Mouse (Mus musculus) ES-Bruce4 (cell line): Measurements from ENCODE around the gene Btg3. TPM values are rescaled to one million over a fixed set of nuclear protein-coding genes. Genes with fewer than 3 reads are reported as not detected.

Experiments
- H3K27ac ChIP-seq: 2 replicates; pipeline ENCODE4 v1.5.1; 2012; ENCODE audit warnings: low read length, inconsistent platforms; ENCODE audit not compliant: insufficient read depth
- H3K27me3 ChIP-seq: 2 replicates; pipeline ENCODE4 v1.6.1; 2012; ENCODE audit warnings: mild to moderate bottlenecking, low read length, inconsistent platforms; ENCODE audit not compliant: control insufficient read depth, poor library complexity, insufficient read depth, severe bottlenecking
- H3K36me3 ChIP-seq: 2 replicates; pipeline ENCODE4 v1.6.1; 2012; ENCODE audit warnings: inconsistent platforms, mild to moderate bottlenecking, low read length, moderate library complexity; ENCODE audit not compliant: control insufficient read depth, poor library complexity, insufficient read depth, severe bottlenecking
- H3K4me1 ChIP-seq: one replicate; pipeline ENCODE4 v1.8.1; 2011; ENCODE audit warnings: low read length; ENCODE audit not compliant: control insufficient read depth, insufficient read depth
- H3K4me3 ChIP-seq: 2 replicates; pipeline ENCODE4 v1.5.1; 2011; ENCODE audit warnings: low read depth, mild to moderate bottlenecking, low read length
- H3K9ac ChIP-seq: 2 replicates; pipeline ENCODE4 v1.6.1; 2012; ENCODE audit warnings: low read depth, mild to moderate bottlenecking, inconsistent platforms; ENCODE audit not compliant: poor library complexity, severe bottlenecking
- H3K9me3 ChIP-seq: replicated peaks from 2 replicates; pipeline ENCODE4 v1.6.1; 2012; ENCODE audit warnings: mild to moderate bottlenecking, low read length, inconsistent platforms; ENCODE audit not compliant: control insufficient read depth, poor library complexity, insufficient read depth, severe bottlenecking
- CTCF ChIP-seq: IDR thresholded peaks from one replicate; pipeline ENCODE4 v1.8.1; 2011; ENCODE audit warnings: low read depth, low read length
- EP300 ChIP-seq: IDR thresholded peaks from 2 replicates; pipeline ENCODE4 v1.6.1; 2011; ENCODE audit warnings: low read depth, low read length; ENCODE audit not compliant: insufficient read depth
- POLR2A ChIP-seq: IDR thresholded peaks from one replicate; pipeline ENCODE4 v1.8.1; 2011; ENCODE audit warnings: low read length; ENCODE audit not compliant: insufficient read depth
- polyA plus RNA-seq: library from polyadenylated mRNA; stranded (reverse); fragments of >200 nt; gene quantifications from 2 replicates; pipeline ENCODE4 v1.2.4, GENCODE M21; 2011; ENCODE audit warnings: low read depth; ENCODE audit not compliant: missing spikeins, insufficient read depth, insufficient read length

Btg3 gene
- polyA plus RNA-seq, 1 experiment, result 53.3 TPM

DNA sequence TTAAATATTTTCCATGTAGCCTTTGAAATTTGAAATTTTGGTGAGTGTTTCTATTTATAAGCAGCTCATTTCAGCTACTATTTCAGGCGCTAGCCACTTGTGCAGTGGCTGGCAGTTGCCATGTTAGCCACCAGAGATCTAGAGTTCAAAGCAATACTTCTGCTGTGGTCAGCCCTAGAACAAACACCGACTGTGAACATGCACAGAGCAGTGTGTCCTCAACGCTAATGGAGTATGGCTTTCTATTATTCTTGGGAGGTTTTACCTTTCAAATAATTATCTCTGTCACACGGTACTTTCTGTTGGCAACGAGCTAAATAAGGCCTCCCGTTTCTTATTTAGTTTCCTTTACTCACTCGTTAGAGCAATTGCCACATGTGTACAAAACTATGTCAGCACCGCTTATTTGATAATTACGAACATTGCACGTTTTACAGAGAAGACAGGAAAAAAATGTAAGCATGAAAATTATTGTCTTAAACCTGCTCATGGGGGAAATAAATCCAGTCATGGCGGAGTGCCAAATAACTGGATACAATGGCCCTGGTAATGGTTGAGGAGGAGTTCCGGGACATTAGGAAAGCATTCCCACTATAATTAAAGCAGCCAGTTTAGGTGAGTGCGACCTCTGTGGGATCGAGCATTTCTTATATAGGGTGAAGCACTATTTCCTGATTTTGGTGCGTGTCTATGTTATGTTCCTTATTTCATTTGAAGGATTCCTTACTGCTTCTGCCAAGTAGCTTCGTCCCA lies 63.7 kb downstream of the Btg3 start:
- Histone ChIP-seq H3K27me3 (no peaks in the 10 kb centered on the region), H3K9me3 (no peaks in the 10 kb centered on the region), H3K27ac (no peak overlapping the region), H3K4me1 (peaks cover 2% of the 10 kb centered on the region), H3K4me3 (no peak overlapping the region), H3K36me3 (no peaks in the 10 kb centered on the region), H3K9ac (no peak overlapping the region)
- TF ChIP-seq CTCF (no peak), POLR2A (no peak), EP300 (no peak)

DNA sequence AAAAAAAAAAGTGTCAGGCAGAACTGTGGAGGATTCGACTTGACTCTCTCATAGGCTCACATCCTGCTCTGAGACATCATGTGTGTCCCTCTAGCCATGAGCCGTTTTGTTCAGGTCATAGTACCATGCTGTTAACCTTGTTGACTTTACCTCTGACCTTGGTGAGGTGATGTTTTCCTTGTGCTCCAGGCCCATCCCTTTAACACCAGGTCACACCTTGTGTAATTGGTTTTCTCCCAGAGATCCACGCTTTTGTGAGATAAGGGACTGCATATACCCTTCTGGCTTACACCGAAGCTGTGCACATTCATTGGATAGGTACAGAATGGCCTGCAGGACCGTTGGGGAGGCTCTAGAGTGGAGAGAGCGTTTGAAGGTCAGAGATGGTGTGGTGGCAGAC lies 67.7 kb downstream of the Btg3 start:
- H3K27ac ChIP-seq, result no peak overlapping the region
- no peak for TF ChIP-seq CTCF
- no peak for TF ChIP-seq EP300
- TF ChIP-seq POLR2A, result no peak
- H3K9ac ChIP-seq, result no peak overlapping the region
- H3K4me3 ChIP-seq, result no peak overlapping the region
- no peaks in the 10 kb centered on the region for H3K9me3 ChIP-seq
- H3K36me3 ChIP-seq, result no peaks in the 10 kb centered on the region
- peaks cover 2% of the 10 kb centered on the region for H3K4me1 ChIP-seq
- no peaks in the 10 kb centered on the region for H3K27me3 ChIP-seq

- no peaks in the 10 kb centered on the region for H3K9me3 ChIP-seq
- no peak overlapping the region for H3K9ac ChIP-seq
- H3K4me1 ChIP-seq, result peaks cover under 1% of the 10 kb centered on the region
- H3K27me3 ChIP-seq, result no peaks in the 10 kb centered on the region
- H3K27ac ChIP-seq, result no peak overlapping the region
- no peak overlapping the region for H3K4me3 ChIP-seq
- H3K36me3 ChIP-seq, result no peaks in the 10 kb centered on the region
- no peak for TF ChIP-seq POLR2A
- no peak for TF ChIP-seq EP300
- TF ChIP-seq CTCF, result no peak
These were observed 69.4 kb downstream of the Btg3 start for GRCm38 (mm10) chr16:78307476-78308192.

DNA sequence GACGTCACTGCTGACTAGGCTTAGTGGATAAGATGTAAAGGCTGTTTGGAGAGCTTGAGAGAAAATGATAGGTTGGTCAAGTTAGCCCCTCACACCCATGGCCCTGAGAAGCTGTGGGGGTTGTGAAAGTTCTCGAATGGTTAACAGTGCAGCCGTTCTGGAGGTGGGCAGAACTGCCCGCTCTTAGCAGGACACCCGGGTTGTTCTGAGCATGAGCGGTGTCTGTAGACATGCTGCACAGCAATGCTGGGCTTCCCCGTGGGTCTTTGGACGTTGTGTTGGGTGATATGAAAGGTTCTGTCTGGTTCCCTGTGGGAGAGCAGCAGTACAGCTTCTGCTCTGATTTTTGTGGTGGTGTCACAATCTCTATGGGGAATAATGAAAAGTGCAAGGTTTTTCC lies 70.4 kb downstream of the Btg3 start:
- Histone ChIP-seq H3K36me3 (no peaks in the 10 kb centered on the region), H3K9me3 (no peaks in the 10 kb centered on the region), H3K4me3 (no peak overlapping the region), H3K4me1 (peaks cover 1% of the 10 kb centered on the region), H3K27ac (no peak overlapping the region), H3K27me3 (no peaks in the 10 kb centered on the region), H3K9ac (no peak overlapping the region)
- no peak for TF ChIP-seq POLR2A
- TF ChIP-seq CTCF, result no peak
- no peak for TF ChIP-seq EP300

DNA sequence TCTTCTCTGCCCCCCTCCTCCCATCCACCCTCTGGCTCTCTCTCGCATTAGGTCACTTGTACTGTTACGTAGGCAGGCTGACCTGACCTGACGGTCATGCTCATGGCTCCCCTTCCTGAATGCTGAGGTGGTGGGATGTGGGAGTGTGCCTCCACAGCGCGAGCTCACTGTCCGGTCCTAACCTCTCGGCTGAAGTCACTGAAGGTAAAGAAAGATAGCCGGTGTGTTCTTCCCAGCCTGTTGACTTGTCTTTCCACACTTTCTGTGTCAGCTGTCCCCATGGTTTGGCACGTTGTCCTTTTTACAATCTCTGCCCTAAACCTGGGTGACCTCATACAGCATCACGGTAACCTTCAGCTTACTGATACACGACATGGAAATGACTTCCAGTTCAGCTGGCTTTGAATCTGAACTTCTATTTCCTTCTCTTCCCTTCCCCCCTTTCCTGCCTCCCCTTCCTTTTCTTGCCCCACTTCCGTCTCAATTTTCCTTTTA lies 71.3 kb downstream of the Btg3 start:
- Histone ChIP-seq H3K4me1 (peaks cover 1% of the 10 kb centered on the region), H3K36me3 (no peaks in the 10 kb centered on the region), H3K27ac (no peak overlapping the region), H3K27me3 (no peaks in the 10 kb centered on the region), H3K9me3 (no peaks in the 10 kb centered on the region), H3K4me3 (no peak overlapping the region), H3K9ac (no peak overlapping the region)
- TF ChIP-seq EP300, result no peak
- TF ChIP-seq POLR2A, result no peak
- no peak for TF ChIP-seq CTCF

DNA sequence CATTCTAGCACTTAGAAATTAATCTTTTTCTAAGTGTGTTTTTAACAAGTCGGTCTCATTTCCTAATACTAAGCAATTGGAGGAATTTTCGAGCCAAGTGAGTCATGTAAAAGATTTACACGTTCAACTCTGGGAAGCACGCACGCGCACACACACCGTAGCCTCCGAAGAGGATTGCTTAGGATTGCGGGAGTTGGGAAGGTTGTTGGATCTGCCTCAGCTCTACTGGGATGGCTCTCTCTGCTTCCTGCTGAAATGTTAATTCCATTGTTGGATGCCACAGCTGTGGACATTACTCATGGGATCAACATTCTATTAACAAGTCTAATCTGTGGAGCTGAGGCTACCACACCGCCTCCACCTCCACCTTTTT lies 74.3 kb downstream of the Btg3 start:
- no peak overlapping the region for H3K27ac ChIP-seq
- peak overlapping the region; percentile 83 for H3K9ac ChIP-seq
- H3K9me3 ChIP-seq, result no peaks in the 10 kb centered on the region
- peak overlapping the region; percentile 90 for H3K4me3 ChIP-seq
- H3K4me1 ChIP-seq, result peaks cover 1% of the 10 kb centered on the region
- no peak for TF ChIP-seq POLR2A
- TF ChIP-seq CTCF, result no peak
- TF ChIP-seq EP300, result no peak
- H3K27me3 ChIP-seq, result no peaks in the 10 kb centered on the region
- no peaks in the 10 kb centered on the region for H3K36me3 ChIP-seq
